Mouse (Mus musculus) right cerebral cortex, postnatal 36 days (tissue): ENCODE results near the gene Clip2.

Experiments used
- DNase-seq, 2 experiments: peaks; one replicate each; pipeline ENCODE4 v3.0.0; 2022; ENCODE audit warnings: low spot score in 2 of 2, mixed read lengths in 1 of 2

The Clip2 gene

DNA sequence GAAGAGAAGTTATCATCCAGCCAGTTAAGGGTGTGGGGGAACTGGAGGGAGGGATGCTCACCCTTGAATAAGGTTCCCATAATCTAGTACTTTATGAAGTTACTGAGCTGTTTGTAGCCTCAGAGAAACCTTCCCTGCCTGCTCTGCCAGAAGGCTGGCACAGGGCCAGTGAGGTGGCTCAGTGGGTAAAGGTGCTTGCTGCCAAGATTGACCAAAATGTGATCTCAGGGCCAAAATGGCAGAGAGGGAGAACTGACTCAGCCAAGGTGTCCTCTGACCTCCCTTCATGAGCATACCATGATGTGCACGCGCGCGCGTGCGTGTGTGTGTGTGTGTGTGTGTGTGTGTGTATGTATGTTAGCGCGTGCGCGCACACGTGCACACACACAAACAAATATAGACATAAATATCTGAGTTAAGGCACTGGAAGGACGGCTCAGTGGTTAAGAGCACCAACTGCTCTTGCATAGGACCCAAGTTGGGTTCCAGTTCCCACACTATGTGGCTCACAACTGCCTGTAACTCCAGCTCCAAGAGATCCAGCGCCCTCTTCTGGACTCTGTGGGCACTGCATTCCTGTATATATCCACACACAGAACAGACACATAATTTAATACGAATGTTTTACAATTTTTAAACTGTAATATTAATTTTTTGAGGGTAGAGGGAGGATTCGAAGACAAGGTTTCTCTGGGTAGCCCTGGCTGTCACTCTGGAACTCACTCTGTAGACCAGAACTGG is 26.1 kb downstream of the Clip2 start:
- no peak for DNase-seq

DNA sequence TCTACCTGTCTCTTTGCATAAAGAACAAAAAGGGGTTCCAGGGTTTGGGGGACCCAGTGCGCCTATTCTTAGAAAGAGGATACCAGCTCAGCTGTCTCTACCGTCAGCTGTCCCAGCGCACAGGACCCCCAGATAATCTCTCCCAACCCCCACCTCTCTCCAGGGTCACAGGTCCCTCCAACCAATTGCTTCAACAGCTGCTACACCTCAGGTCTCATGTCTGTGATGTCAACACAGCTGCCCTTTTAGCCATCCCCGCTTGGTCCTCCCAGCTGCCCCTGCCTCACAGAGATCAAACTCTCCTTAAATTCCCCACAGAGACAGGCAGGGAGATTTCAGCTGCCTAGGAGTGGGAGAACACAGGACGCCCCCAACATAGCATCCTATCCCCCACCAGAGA is 28.5 kb downstream of the Clip2 start:
- DNase-seq: no peak

DNA sequence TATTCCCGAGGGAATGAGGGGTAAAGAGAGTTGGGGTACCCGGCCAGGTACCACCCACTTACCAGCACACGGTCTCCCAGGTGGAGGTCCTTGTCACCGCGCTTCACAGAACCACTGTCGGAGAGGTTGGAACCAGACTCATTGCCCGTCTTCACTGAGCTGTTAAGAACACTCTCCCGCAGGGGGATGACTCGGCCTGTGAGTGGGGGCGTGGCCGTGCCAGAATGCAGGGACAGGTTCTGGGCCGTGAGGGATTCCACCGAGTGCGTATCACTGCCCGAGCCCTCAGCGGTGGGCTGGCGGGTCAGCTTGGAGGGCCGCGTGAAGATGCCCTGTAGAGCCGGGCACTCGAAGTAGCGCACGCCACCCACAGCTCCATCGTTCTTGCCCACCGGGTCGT is 29.7 kb downstream of the Clip2 start:
- no peak for DNase-seq

DNA sequence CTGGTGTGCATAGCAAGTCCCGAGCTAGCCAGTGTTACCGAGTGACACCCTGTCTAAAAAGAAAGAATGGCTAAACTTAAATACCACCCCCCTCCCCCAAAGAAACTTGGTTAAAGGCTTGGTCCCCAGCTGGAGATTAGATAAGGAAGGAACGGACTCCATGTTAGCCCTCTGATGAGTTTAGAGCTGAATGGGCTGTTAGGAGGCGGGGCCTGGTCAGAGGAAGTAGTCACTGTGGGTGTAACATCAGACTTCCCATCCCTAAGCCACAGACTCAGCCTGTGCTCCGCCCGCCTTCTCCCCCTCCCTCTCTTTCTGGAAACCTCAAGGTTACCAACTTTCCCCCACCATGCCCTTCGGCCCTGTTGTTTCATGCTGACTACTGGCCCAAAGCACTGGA is 30.4 kb downstream of the Clip2 start:
- no peak for DNase-seq

DNA sequence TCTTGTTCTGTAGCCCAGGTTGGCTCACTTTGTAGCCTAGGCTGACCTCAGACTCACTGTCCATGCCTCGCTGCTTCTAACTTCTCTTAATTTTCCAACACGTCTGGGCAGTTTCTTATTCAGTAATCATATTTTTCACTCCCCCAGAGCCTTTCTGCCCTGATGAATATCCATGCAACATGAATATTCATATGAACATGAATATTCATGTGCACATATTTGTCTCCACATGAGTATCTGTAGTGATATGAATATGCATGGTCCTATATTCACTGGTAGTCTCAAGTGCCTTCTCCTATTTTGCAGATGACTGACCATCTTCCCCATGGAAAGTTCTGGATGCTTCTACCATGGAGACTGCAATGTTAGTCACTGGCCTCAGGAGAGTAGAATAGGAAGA is 31.1 kb downstream of the Clip2 start:
- DNase-seq: no peak

DNA sequence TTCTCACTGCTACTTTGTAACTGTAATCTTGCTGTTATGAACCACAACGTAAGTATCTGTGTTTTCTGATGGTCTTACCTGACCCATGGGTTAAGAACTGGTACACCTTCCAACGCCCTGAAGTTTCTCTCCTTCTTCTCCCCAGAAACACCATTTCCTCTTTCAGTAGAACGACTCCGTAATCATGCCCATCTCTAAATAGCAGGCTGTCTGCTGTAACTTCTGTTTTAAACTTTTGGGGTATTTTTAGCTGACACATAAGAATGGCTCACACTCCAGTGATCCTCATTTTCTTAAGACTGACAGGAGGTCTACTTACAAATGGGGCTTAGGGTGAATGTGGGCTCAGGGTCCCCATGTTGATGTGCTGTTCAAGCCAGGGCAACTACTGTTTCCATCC is 32.1 kb downstream of the Clip2 start:
- DNase-seq: no peak

DNA sequence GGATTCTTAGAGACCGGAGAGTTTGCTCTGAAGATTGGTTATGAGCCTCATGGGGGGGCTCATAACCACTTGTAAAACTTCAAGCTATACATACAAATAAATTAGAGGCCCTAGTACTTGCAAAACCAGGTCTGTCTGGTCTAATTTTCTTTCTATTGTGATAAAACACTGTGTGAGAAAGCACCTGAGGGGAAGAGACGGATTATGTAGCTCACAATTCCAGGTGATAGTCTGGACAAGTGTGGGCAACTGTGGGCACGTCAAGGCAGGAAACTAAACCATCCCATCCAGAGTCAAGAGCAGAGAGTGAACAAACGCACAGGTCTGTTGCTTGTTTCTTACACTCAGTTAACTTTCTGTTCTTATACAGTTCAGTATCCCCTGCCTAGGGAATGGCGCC is 32.8 kb downstream of the Clip2 start:
- no peak for DNase-seq

DNA sequence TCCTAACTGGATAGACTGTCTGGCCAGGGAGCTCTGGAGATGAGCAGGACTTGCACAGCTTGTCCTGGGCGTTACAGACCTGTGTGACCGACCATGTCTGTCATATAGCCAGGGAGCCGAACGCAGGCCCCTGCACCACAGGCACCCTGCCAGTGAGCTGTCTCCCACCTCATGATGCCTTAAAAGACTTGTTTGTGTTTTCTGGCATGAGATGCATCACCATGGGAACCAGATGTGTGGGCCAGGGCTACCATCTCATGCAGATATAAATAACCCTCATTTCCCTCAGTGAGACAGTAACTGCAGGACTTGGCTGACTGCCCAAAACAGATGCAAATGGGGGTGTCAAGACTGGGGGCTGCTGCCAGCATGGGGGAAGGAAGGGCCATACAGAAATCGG is 40.1 kb downstream of the Clip2 start:
- peak; percentile 70 to 72 for DNase-seq

DNA sequence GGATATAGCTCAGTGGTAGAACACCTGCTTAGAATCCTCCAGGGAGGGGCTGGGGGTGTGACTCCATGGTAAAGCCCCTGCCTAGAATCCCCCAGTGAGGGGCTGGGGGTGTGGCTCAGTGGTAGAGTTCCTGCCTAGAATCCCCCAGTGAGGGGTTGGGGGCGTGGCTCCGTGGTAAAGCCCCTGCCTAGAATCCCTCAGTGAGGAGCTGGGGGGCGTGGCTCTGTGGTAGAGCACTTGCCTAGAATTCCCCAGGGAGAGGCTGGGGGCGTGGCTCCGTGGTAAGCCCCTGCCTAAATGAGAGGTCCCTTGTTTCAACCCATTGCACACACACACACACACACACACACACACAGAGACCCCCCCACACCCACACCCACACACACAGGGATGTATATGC is 42.0 kb downstream of the Clip2 start:
- DNase-seq: no peak

DNA sequence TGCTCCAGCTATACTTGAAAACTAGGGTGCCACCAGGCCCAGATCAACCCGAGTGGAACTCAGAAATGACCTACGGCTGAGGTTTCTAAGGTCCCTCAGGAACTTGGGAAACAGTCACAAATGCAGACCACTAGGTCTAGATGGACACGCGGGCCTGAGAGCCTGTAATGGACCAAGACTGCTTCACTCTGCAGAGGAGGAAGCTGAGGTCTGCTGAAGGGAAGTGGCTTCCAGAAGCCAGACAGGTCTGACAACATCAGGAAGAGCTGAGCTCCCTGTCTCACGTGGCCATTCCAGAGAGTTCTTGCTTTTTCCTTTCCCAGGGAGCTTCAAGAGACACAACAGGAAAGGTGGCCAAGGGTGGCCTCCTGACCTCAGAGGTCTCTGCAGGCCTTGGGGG is 43.3 kb downstream of the Clip2 start:
- no peak for DNase-seq

DNA sequence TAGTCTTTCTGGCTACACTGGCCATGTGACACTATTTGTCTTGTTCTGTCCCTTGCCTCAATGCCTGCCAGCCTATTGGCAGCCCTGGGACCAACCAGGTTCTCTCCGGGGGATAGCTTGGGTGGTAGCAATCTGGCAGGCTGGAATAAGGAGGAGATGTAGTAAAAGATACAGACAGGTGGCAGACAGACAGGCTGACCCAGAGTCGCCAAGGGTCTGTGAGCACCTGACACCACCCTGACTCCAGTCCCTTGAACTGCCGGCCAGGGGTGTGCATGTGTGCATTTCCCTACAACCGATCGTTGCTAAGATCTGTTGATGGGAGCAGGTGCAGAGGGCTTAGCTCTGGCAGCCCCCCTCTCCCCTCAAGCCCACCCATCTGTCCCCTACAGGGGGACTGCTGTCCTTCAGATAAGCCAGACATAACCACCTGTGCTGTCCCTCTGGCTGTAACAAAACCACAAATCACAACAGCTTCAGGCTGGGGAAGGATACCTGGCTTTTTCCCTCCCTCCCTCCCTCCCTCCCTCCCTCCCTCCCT is 44.3 kb downstream of the Clip2 start:
- no peak for DNase-seq

DNA sequence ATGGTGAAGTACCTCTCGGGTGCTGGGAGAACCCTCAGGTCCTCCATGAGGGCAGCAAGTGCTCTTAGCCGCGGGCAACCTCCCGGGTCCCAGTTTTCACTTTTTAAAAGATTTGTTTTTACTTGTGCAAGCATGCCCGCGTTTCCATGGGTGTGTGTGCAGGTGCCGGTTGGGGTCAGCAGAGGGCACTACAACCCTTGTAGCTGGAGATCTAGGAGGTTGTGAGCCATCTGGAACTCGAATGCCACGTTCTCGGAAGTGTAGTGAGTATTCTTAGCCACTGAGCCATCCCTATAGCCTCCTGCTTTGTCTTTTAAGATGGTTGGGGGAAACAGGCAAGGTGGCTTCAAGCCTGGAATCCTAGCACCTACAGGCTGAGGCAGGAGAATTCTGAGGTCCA is 44.9 kb downstream of the Clip2 start:
- peak; percentile 48 to 62 for DNase-seq

DNA sequence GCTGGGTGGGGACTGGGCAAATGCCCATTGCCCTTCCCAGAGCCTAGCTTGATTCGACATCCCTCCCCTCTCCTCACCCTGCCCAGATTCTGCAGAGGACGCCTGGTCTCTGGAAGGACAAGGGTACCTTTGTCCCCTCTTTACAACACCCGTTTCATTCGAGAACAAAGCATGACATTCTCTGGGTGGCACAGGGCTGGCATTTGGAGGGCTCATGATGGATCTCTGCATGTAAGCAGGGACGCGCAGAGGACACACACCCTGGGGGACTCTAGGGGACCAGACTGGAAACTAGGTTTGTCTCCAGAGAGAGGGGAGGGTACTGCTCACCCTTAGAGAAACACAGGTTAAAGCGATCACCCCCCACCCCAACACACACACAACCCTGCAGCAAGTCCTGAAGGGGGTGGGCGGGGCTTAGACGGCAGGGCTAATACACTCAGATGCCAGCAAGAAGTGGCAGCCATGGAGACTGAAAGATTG is 46.4 kb downstream of the Clip2 start:
- no peak for DNase-seq

DNA sequence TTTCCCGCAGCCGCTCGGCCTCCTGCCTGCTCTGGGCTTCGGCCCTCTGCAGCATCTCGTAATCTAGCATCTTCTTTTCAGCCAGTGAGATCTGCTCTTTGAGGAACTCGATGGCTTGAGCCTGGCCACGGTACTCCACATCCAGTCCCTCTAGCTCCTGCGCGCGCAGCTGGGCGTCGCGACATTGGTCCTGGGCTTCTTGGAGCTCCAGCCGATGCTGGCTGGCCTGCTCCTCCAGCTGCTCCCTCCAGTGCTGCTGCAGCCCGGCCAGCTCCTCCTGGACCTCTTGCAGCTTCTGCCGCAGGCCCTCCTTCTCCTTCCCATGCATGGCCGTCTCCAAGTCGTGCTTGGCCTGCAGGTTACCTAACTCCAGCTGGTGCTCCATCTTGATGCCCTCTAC is 49.6 kb downstream of the Clip2 start:
- no peak for DNase-seq

DNA sequence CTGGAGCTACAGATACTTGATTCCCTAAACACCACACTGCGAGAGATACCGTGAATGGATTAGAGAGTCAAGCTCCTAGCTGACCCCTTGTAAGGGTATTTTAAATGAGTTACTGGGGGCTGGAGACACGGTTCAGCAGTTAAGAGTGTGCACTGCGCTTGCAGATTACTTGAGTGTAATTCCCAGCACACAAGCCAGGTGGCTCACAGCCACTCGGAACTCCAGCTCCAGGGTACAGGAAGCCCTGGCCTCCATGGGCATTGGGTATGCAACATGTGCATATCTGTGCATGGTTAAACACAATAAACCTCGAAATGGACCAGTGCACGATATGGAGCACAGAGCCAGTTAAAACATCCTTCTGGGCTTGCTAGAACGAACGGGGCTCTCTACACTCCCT is 50.8 kb downstream of the Clip2 start:
- DNase-seq: no peak

DNA sequence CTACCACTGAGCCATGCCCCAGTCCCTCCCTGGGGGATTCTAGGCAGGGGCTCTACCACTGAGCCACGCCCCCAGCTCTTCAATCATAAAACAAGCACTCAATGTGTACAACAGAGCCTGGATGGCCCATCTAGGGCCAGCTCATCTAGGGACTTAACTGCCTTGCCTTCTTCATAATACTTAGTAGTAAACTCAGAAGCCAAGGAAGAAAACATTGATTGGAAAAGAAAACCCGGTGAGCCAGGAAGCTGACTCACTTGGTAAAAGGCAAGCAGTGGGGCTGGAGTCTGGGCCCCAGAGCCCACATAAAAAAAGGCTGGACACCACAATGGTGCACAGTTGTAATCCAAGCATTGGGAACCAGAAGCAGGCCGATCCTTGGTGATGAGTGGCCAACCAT is 51.6 kb downstream of the Clip2 start:
- DNase-seq: no peak

DNA sequence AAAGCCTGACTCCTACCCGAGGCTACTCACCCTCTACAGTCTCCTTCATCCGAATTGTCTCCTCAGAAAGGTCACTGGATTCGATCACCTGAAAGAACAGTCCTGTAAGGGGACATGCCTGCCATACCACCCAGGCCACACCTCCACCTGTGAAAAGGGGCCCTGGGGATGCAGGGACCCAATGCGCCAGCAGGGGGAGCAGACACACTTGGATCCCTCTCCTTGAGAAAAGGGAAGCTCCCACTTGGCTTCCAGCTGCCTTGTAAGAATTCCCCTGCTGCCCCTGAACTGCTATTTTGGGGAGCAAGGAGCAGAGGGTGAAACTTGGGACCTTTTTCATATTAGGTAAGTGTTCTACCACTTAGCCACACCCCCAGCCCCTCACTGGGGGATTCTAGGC is 52.2 kb downstream of the Clip2 start:
- DNase-seq: peak in 1 of 2 experiments; percentile 47

DNA sequence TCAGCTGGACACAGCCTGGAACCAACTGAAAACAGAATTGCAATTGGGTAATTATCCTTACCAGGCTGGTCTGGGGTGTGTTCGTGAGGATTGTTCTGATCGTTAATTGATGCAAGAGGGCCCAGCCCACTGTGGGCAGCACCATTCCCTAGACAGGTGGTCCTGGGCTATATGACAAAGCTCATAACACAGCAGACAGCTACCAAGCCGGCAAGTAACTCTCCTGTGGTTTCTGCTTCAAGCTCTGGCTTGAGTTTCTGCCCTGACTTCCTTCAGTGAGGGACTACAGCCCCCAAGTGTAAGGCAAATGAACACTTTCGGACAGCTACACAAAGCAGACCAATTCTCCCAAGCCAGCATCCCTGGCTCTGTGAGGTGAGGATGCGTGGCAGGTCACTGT is 55.2 kb downstream of the Clip2 start:
- no peak for DNase-seq

DNA sequence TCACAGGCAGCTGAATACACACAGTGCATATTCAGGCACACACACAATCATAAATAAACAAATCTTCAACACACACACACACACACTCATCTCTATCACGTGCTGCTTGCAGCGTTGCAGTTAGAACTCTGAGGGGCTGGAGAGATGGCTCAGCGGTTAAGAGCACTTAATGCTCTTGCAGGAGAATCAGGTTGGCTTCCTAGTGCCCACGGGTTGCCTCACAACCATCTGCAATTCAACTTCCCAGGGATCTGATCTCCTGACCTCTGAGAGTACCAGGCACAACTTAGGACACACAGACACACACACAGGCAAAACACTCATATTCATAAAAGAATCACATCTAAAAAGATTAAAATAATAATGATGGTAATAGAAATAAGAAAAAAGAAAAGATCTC is 56.4 kb downstream of the Clip2 start:
- no peak for DNase-seq

DNA sequence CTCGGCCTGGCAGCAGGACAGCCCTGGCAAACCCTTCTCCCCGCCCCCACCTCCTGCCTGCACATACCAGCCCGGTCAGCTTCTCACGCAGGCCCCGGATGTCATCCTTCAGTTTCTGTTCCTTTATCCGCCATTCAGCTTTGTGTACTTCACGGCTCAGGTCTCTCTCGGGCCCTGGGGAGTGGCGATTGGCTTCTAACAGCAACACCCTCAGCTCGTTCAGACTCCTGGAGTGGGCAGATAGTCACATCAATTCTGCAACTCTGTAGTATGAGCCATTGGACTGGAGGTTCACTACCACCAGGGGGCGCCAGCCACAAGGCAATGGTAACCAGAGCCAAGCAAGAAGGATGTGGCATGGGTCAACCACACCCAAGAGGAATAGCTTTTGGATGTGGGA is 58.1 kb downstream of the Clip2 start:
- peak; percentile 83 to 85 for DNase-seq

DNA sequence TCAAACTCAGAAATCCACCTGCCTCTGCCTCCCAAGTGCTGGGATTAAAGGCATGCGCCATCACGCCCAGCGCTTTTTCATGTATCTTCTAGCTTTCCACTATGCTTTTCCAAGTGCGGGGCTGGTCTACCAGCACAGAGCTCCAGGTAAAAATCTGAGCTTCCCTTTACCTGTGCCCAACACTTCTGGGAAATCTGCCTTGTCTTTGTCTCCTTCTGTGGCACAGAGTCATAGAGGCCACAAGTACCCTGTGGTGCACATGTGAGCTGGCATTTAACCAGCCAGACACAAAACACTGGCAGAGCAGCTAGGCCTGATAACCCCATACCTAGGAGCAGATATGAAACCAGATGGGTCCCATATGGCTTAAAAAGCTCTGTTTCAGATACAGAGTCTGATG is 59.3 kb downstream of the Clip2 start:
- no peak for DNase-seq

DNA sequence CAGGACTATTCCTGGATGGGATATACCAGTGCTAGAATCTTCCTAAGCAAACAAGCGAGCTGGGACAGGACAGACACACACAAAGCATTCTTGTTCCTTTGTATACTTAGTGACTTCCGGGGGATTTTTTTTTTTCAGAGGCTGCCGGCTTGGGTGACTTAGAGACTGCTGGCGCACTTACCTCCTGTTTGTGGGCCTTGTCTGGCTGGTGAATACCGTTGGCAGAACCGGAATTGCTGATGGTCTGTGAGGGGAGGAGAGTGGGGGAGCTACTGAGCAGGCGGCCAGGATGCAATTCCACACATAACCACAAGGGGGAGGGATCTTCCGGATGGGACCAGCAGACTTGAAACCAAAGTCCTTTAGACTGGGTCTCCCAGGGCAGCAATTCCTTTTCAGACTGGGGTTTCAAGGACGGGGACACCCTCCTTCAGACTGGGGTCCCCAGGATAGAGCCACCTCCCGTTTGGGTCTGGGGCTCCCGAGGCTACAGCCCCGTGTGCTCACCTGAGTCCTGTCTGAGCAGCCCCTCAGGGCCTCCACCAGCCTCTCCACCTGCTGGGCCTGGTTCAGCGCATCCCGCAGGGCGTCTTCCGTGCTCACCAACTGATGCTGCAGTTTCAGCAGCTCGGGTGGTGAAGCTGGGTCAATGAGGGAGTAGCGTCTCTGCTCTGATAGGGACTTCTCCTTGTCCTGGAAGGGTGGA is 60.4 kb downstream of the Clip2 start:
- DNase-seq: peak; percentile 71 to 77

DNA sequence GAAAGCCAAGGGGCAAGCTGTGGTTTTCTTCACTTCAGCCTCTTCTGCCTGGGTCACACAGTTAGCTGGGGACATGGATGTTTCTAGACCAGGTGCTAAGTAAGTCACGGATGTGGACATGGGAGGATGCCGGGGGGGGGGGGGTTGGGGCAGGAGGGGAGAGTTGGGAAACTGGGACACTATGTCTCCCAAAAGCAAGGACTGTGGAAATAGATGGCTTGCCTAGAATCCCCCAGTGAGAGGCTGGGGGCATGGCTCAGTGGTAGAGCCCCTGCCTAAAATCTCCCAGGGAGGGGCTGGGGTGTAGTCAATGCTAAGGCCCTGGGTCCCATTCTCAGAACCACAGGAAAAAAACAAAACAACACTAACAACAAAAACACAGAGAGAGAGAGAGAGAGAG is 61.0 kb downstream of the Clip2 start:
- DNase-seq: no peak
